In the genomic region with DNA sequence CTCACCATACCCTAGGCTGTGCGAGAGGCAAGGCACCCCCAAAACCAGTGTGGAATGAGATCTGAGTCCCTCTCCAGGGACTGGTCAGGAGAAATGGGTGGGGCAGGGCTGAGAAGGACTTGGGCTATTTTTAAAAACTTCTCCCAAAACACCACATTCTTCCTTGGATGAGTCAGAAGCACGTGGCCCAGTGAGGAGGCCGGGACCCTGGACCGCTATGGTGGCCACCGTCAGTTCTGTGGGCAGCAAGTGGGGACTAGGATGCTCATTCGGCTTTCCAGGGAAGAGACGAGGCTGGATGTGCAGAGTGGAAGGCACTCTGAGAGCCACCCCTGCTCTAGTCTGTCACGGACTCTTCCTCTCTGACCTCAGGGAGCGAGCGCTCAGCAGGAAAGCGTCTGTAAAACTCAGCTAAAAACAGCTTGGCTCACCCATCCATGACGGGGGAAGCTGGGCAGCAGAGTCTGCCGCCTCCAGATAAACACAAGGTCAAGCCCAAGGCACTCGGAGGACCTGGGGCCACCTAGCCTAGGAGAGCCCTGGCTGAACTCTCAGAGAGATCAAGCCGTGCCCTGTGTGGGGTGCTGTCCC, we compare ENCODE assay signal across 8 mouse cellular contexts. TPM values are rescaled to one million over a fixed set of nuclear protein-coding genes. Genes with fewer than 3 reads are reported as not detected.
DNase-seq lines count a peak whose midpoint lies in the region; ATAC-seq and TF ChIP-seq lines count a peak whose summit lies in the region.

No protein-coding gene starts in this region.

- no peaks in the 10 kb centered on the region for H3K9me3 ChIP-seq in liver, embryonic 14.5 days (ENCODE audit: control insufficient read depth, low read length)
- no peaks in the 10 kb centered on the region for H3K9me3 ChIP-seq in heart, embryonic 10.5 days
- no peaks in the 10 kb centered on the region for H3K9me3 ChIP-seq in neural tube, embryonic 14.5 days (ENCODE audit: control insufficient read depth, low read length)

- no peak for DNase-seq in liver, embryonic 14.5 days (ENCODE audit: low read depth in 3 of 3, low spot score in 3 of 3)
- DNase-seq in liver = no peak
- DNase-seq in adrenal gland, postnatal 25 days = peak; percentile 57
- no peak for DNase-seq in heart, embryonic 10.5 days (ENCODE audit: low spot score)
- DNase-seq in kidney, postnatal 10 days = peak; percentile 81
- no peak for DNase-seq in layer of hippocampus, postnatal 14 days (ENCODE audit: low spot score in 2 of 2)
- no peak for DNase-seq in left cerebral cortex, postnatal 14 days (ENCODE audit: low spot score in 2 of 2)

- WGBS in liver, embryonic 14.5 days (ENCODE audit: insufficient replicate concordance) = 36% methylated on average over 15 of the region's 15 CpGs
- 15% methylated on average over 15 of the region's 15 CpGs for WGBS in heart, embryonic 10.5 days
- 45% methylated on average over 15 of the region's 15 CpGs for WGBS in neural tube, embryonic 14.5 days

- no peaks in the 10 kb centered on the region for H3K27me3 ChIP-seq in liver, embryonic 14.5 days (ENCODE audit: control insufficient read depth, insufficient read depth, low read length)
- no peaks in the 10 kb centered on the region for H3K27me3 ChIP-seq in heart, embryonic 10.5 days (ENCODE audit: insufficient read depth, poor library complexity, severe bottlenecking)
- H3K27me3 ChIP-seq in neural tube, embryonic 14.5 days (ENCODE audit: control insufficient read depth, insufficient read depth, low read length) = no peaks in the 10 kb centered on the region

- no peak overlapping the region for H3K9ac ChIP-seq in liver, embryonic 14.5 days (replicated peaks)
- H3K9ac ChIP-seq in neural tube, embryonic 14.5 days (replicated peaks; ENCODE audit: low read depth, low read length) = no peak overlapping the region

- H3K27ac ChIP-seq in liver, embryonic 14.5 days = no peak overlapping the region
- peak overlapping the region; percentile 84 for H3K27ac ChIP-seq in heart, embryonic 10.5 days
- peak overlapping the region; percentile 22; the same call in 1 of the 2 replicates for H3K27ac ChIP-seq in neural tube, embryonic 14.5 days (ENCODE audit: low read depth, low read length)

- H3K4me3 ChIP-seq in liver, embryonic 14.5 days (ENCODE audit: insufficient read depth in 1 of 2, low read depth in 2 of 2, low read length in 2 of 2) = no peak overlapping the region
- peak overlapping the region; percentile 30 for H3K4me3 ChIP-seq in heart, embryonic 10.5 days
- no peak overlapping the region for H3K4me3 ChIP-seq in neural tube, embryonic 14.5 days (ENCODE audit: low read depth, low read length)

- no peak for TF ChIP-seq EP300 in liver, embryonic 14.5 days (IDR thresholded peaks at IDR 0.05; ENCODE audit: low read depth)

- intact Hi-C loops in left cerebral cortex, postnatal 14 days (cut with DNase I) = no loop called here

- TF ChIP-seq CTCF in liver, embryonic 14.5 days (IDR thresholded peaks at IDR 0.05; ENCODE audit: low read depth) = no peak

- no peak overlapping the region for H3K4me2 ChIP-seq in liver, embryonic 14.5 days (ENCODE audit: low read depth)
- no peak overlapping the region for H3K4me2 ChIP-seq in neural tube, embryonic 14.5 days (ENCODE audit: low read depth, low read length)

- peaks cover 0 to 10% of the 10 kb centered on the region in 2 experiments; a peak in 1 of 4 replicates for H3K4me1 ChIP-seq in liver, embryonic 14.5 days (replicated peaks; ENCODE audit: control insufficient read depth in 2 of 2, insufficient read depth in 2 of 2, low read length in 1 of 2)
- H3K4me1 ChIP-seq in heart, embryonic 10.5 days = peaks cover 70% of the 10 kb centered on the region
- H3K4me1 ChIP-seq in neural tube, embryonic 14.5 days (ENCODE audit: control insufficient read depth, insufficient read depth, low read length) = peaks cover 19% of the 10 kb centered on the region

- H3K36me3 ChIP-seq in liver, embryonic 14.5 days (replicated peaks; ENCODE audit: control insufficient read depth, insufficient read depth, low read depth) = no peaks in the 10 kb centered on the region
- H3K36me3 ChIP-seq in heart, embryonic 10.5 days = 0 out of 2 replicates have a peak, but pooled peaks cover 6% of the 10 kb centered on the region
- H3K36me3 ChIP-seq in neural tube, embryonic 14.5 days (ENCODE audit: control insufficient read depth, insufficient read depth, low read length) = no peaks in the 10 kb centered on the region

- peak; percentile 9; the same call in 1 of the 2 replicates for ATAC-seq in liver, embryonic 14.5 days (ENCODE audit: insufficient read depth)
- no peak for ATAC-seq in neural tube, embryonic 14.5 days (ENCODE audit: low read depth)

RNA-seq across cellular contexts. Expression of gene Arhgef10l, which starts 35.1 kb away (rescaled TPM):
- polyA plus RNA-seq in liver, embryonic 14.5 days (2012; rRNA removed) = 2.4 and 2.8 TPM in 2 replicates
- 2.1 and 2.5 TPM in 2 replicates for polyA plus RNA-seq in liver, embryonic 14.5 days (2014; fragmentation: Nextera tagmentation; extraction: Ambion mirVana)
- total RNA-seq in adrenal gland, postnatal 25 days (2021) = 10.0 and 16.6 TPM in 2 replicates
- polyA plus RNA-seq in heart, embryonic 10.5 days (2016; fragmentation: Nextera tagmentation; extraction: Ambion mirVana) = 13.3 and 14.9 TPM in 2 replicates
- 18.8 and 24.4 TPM in 2 replicates for polyA plus RNA-seq in neural tube, embryonic 14.5 days (2014; fragmentation: Nextera tagmentation; extraction: Ambion mirVana)
- 10 to 100 TPM; 48.8 to 50.8 TPM for total RNA-seq in layer of hippocampus, postnatal 14 days (2021)
- 10 to 100 TPM; 44.3 to 53.6 TPM for total RNA-seq in left cerebral cortex, postnatal 14 days (2021)

Comparison
In these comparisons a context has a peak if more than half of its experiments do, and no peak if none do; other contexts are left out.
1. DNase-seq: peak in adrenal gland, postnatal 25 days (single experiment) and kidney, postnatal 10 days (single experiment); none in liver, embryonic 14.5 days (0 of 3), liver (single experiment), heart, embryonic 10.5 days (single experiment), layer of hippocampus, postnatal 14 days (0 of 2) and left cerebral cortex, postnatal 14 days (0 of 2).